Mouse (Mus musculus) heart, embryonic 13.5 days (tissue): Measurements from ENCODE around the gene Akp3. TPM values are rescaled to one million over a fixed set of nuclear protein-coding genes. Genes with fewer than 3 reads are reported as not detected.
A peak's percentile ranks its signal among the peaks of the same experiment; 100 is the strongest.

ENCODE experiments used
- ATAC-seq: fragments of 200-750 bp; cut with Nextera tagmentation; 2 replicates; pipeline ENCODE4 v1.8.0; 2017; ENCODE audit warnings: moderate TSS enrichment; ENCODE audit not compliant: insufficient number of reproducible peaks, low FRiP score, low TSS enrichment; ENCODE audit errors: extremely low read depth
- H3K27ac ChIP-seq: fragments of 300-500 bp; sonication (generic); replicated peaks from 2 replicates; pipeline ENCODE4 v1.5.1; 2015; ENCODE audit warnings: moderate library complexity, mild to moderate bottlenecking, inconsistent platforms
- H3K27me3 ChIP-seq: fragments of 300-500 bp; sonication (generic); replicated peaks from 2 replicates; pipeline ENCODE4 v1.6.1; 2015; ENCODE audit warnings: mild to moderate bottlenecking, inconsistent platforms
- H3K36me3 ChIP-seq: fragments of 300-500 bp; sonication (generic); 2 replicates; pipeline ENCODE4 v1.6.1; 2015; ENCODE audit warnings: mild to moderate bottlenecking, inconsistent platforms
- H3K4me1 ChIP-seq: fragments of 300-500 bp; sonication (generic); 2 replicates; pipeline ENCODE4 v1.6.1; 2015; ENCODE audit warnings: inconsistent platforms
- H3K4me2 ChIP-seq: fragments of 300-500 bp; sonication (generic); 2 replicates; pipeline ENCODE4 v1.6.1; 2015; ENCODE audit warnings: inconsistent platforms, mild to moderate bottlenecking, moderate library complexity
- H3K4me3 ChIP-seq: fragments of 300-500 bp; sonication (generic); 2 replicates; pipeline ENCODE4 v1.5.1; 2015; ENCODE audit warnings: moderate library complexity, mild to moderate bottlenecking, inconsistent platforms
- H3K9ac ChIP-seq: fragments of 300-500 bp; sonication (generic); 2 replicates; pipeline ENCODE4 v1.6.1; 2015; ENCODE audit warnings: inconsistent platforms, mild to moderate bottlenecking, moderate library complexity
- H3K9me3 ChIP-seq: fragments of 300-500 bp; sonication (generic); 2 replicates; pipeline ENCODE4 v1.6.1; 2016; ENCODE audit warnings: inconsistent platforms
- WGBS: fragments of 180-500 bp; shearing (Covaris S2); methylation state at CpG from one replicate; pipeline ENCODE4 v1.1.7; 2015; ENCODE audit warnings: mixed read lengths; 5-methylcytosine and 5-hydroxymethylcytosine counted together
- polyA plus RNA-seq: library from polyadenylated mRNA; unstranded; fragments of >200 nt; fragmentation: Nextera tagmentation; extraction: Ambion mirVana; gene quantifications from 2 replicates; pipeline ENCODE4 v1.2.1, GENCODE M21; 2015

Gene Akp3
- polyA plus RNA-seq, 1 experiment from 2014 or later = not detected

DNA sequence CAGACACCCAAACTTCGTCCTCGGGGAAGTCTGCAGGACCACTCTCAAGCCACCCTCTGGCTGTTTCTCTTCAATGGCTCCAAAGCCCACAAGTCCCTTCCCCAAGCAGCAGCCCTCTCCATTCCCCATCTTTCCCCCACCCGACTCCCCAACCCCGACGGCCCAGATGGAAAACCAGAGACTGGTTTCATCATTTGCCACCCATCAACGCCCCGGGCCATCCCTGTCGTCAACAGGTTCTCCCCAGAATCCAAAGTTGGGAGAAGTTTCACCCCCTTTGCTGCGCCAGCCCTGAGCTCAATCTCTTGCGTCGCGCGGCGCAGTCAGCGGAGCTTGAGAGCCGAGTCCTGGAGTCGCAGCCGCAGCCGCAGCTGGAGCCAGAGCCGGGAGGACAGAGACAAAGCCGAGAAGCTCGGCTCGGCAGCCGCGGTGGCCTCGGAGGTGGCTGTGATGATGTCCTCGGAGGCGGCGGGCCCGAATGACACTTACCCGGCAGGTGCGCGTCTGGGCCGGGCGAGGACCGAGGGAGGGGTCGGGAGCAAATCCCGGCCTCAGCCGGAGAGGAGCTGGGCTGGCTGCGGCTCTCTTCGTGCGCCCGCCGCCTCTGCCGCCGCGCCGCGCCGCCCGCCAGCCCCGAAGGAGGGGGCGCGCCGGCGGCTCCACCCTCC lies 30.9 kb downstream of the Akp3 start:
- H3K4me3 ChIP-seq = peak overlapping the region; percentile 51
- WGBS = under 1% methylated on average over 56 of the region's 56 CpGs
- peak overlapping the region; percentile 74 for H3K4me2 ChIP-seq
- peaks cover 25% of the 10 kb centered on the region for H3K4me1 ChIP-seq
- H3K9me3 ChIP-seq = no peaks in the 10 kb centered on the region
- no peaks in the 10 kb centered on the region for H3K36me3 ChIP-seq
- peaks cover 100% of the 10 kb centered on the region for H3K27me3 ChIP-seq
- 0 out of 2 replicates have a peak overlapping the region, but pooled peaks have one; percentile 28 for H3K9ac ChIP-seq
- no peak overlapping the region for H3K27ac ChIP-seq
- ATAC-seq = no peak

DNA sequence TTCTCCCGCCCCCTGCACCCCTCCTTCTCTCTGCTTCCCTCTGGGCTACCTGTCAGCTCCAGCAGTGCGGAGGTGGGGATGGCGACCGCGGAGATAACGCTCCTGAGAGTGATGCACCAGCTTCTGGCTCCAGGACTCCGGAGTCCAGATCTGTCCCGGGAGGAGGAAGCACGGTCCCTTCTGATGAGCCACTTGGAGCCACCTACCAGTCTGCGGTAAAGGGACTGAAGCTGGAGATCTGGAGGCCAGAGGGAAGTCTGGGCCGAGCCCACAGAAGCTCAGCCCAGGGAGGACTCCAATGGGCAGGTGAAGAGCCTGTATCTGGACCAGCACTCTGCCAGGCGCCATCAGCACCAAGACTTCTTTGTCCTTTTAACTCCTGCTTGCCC lies 31.4 kb downstream of the Akp3 start, which contains the start of gene Ecel1:
Gene Ecel1 (minus strand): TSS at position 323 of the 389 bp plus-strand sequence.
- H3K9ac ChIP-seq = 0 out of 2 replicates have a peak within 1 kb of the TSS, but pooled peaks have one; percentile 28
- ATAC-seq = no peak
- peaks cover 25% of the 10 kb centered on the region for H3K4me1 ChIP-seq

GRCm38 (mm10) chr1:87159396-87159795 lies 34.6 kb downstream of the Akp3 start:
- Histone ChIP-seq H3K4me2 (no peak overlapping the region), H3K27ac (no peak overlapping the region), H3K27me3 (peaks cover 100% of the 10 kb centered on the region), H3K9me3 (no peaks in the 10 kb centered on the region), H3K9ac (no peak overlapping the region), H3K36me3 (no peaks in the 10 kb centered on the region), H3K4me3 (no peak overlapping the region), H3K4me1 (peaks cover 17% of the 10 kb centered on the region)
- ATAC-seq = no peak
- 74% methylated on average over 3 of the region's 3 CpGs for WGBS

More for the DNA sequence above, 31.4 kb downstream of the Akp3 start, which contains the start of gene Ecel1:
- no peak within 1 kb of the TSS for H3K27ac ChIP-seq
- peak within 1 kb of the TSS; percentile 74 for H3K4me2 ChIP-seq
- peak within 1 kb of the TSS; percentile 51 for H3K4me3 ChIP-seq
- no peaks in the 10 kb centered on the region for H3K36me3 ChIP-seq
- WGBS = 2% methylated on average over 7 of the region's 12 CpGs
- no peaks in the 10 kb centered on the region for H3K9me3 ChIP-seq
- H3K27me3 ChIP-seq = peaks cover 100% of the 10 kb centered on the region

DNA sequence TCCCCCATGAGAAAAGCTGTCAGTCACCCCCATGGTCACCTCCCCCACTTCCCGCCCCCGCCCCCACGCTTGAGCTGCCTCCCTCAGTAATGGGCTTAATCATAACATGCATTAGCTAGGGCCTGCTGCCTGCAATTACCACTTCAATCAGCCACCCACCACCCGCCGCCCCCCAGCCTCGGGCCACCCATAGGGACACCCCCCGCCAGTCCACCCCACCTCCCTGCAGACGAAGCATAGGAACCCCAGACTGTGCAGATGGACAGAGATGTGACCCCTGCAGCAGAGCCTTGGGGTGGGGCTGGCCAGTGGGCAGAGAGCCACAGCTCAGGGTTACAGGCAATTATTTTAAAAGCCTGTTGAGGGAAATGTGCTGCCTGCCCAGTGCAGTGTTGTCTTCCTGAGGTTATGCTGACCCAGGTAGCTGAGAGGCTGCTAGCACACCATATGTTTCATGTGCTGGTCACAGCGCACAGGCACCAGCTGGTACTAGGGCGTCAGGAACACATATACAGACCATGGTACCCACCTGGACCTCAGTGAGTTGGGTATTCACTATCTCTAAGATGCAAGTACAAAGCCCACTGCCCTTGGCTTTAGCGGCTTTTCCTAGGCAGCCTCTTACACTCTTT lies 39.5 kb downstream of the Akp3 start:
- ATAC-seq = no peak
- peaks cover 100% of the 10 kb centered on the region for H3K27me3 ChIP-seq
- 23% methylated on average over 11 of the region's 11 CpGs for WGBS

GRCm38 (mm10) chr1:87164796-87165184 lies 40.0 kb downstream of the Akp3 start:
- ATAC-seq = no peak
- Histone ChIP-seq H3K36me3 (no peaks in the 10 kb centered on the region), H3K4me1 (no peaks in the 10 kb centered on the region), H3K9ac (no peak overlapping the region), H3K4me2 (no peak overlapping the region), H3K27ac (no peak overlapping the region), H3K9me3 (no peaks in the 10 kb centered on the region), H3K4me3 (no peak overlapping the region), H3K27me3 (peaks cover 100% of the 10 kb centered on the region)
- 41% methylated on average over 9 of the region's 9 CpGs for WGBS

More for the DNA sequence above, 39.5 kb downstream of the Akp3 start:
- no peak overlapping the region for H3K9ac ChIP-seq
- no peaks in the 10 kb centered on the region for H3K9me3 ChIP-seq
- H3K4me3 ChIP-seq = no peak overlapping the region
- H3K27ac ChIP-seq = no peak overlapping the region
- H3K4me2 ChIP-seq = no peak overlapping the region
- no peaks in the 10 kb centered on the region for H3K36me3 ChIP-seq
- no peaks in the 10 kb centered on the region for H3K4me1 ChIP-seq

DNA sequence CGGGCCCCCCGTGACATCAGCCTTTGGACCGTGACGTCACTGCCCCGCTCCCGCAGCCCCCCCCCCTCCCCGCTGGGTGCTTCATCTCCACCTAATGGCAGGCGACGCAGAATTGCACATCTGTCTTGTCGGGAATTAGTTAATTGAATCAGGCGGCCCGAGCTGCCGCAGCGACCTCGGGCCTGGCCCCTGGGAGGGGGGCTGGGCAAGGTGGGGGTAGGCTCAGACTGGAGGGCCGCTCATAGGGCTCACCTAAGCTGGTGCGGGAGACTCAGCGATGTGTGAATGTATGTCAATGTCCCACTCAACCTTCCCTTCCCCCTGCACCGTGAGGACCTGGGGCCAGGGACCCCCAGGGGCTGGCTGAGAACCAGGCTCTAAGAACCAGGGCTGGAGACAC lies 45.7 kb downstream of the Akp3 start:
- peaks cover 14% of the 10 kb centered on the region for H3K4me1 ChIP-seq
- WGBS = 11% methylated on average over 19 of the region's 19 CpGs
- H3K9ac ChIP-seq = 0 out of 2 replicates have a peak overlapping the region, but pooled peaks have one; percentile 47
- H3K9me3 ChIP-seq = no peaks in the 10 kb centered on the region
- peak overlapping the region; percentile 22 for H3K4me2 ChIP-seq
- no peak overlapping the region for H3K4me3 ChIP-seq
- H3K27me3 ChIP-seq = peaks cover 93% of the 10 kb centered on the region
- H3K36me3 ChIP-seq = no peaks in the 10 kb centered on the region
- no peak overlapping the region for H3K27ac ChIP-seq
- ATAC-seq = no peak

GRCm38 (mm10) chr1:87171312-87171711 lies 46.5 kb downstream of the Akp3 start:
- Histone ChIP-seq H3K4me2 (no peak overlapping the region), H3K4me1 (peaks cover 20% of the 10 kb centered on the region), H3K4me3 (no peak overlapping the region), H3K27me3 (peaks cover 85% of the 10 kb centered on the region), H3K27ac (no peak overlapping the region), H3K9ac (no peak overlapping the region), H3K9me3 (no peaks in the 10 kb centered on the region), H3K36me3 (no peaks in the 10 kb centered on the region)
- 66% methylated on average over 1 of the region's 1 CpGs for WGBS
- ATAC-seq = no peak

DNA sequence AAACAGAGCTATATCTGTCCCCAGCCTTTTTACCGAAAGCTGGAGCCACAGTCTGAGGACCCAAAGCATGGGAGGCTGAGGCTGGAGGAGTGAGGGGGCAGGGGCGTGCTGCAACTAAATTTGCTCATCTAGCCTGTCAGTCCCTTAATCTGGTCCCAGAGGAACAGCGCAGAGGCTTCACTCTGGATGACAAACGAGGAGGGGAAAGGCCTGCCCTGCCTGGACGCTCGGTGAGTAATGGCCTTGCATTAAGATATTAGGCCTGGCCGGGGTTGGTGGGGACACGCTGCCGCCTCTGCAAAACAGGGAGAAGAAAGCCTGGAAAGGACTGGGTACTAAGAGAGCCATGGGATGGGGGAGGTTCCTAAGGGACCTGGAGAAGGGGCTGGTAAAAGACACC lies 47.5 kb downstream of the Akp3 start:
- Histone ChIP-seq H3K9ac (no peak overlapping the region), H3K27ac (no peak overlapping the region), H3K27me3 (peaks cover 85% of the 10 kb centered on the region), H3K4me2 (no peak overlapping the region), H3K36me3 (no peaks in the 10 kb centered on the region), H3K4me1 (peaks cover 20% of the 10 kb centered on the region), H3K9me3 (no peaks in the 10 kb centered on the region), H3K4me3 (no peak overlapping the region)
- ATAC-seq = no peak
- WGBS = 41% methylated on average over 9 of the region's 9 CpGs

- H3K36me3 ChIP-seq = no peaks in the 10 kb centered on the region
- peak overlapping the region; percentile 50 for H3K4me2 ChIP-seq
- H3K9me3 ChIP-seq = no peaks in the 10 kb centered on the region
- 0 out of 2 replicates have a peak overlapping the region, but pooled peaks have one; percentile 20 for H3K4me3 ChIP-seq
- peaks cover 20% of the 10 kb centered on the region for H3K4me1 ChIP-seq
- peak overlapping the region; percentile 63; the same call in 1 of the 2 replicates for H3K9ac ChIP-seq
- H3K27me3 ChIP-seq = peaks cover 73% of the 10 kb centered on the region
- 24% methylated on average over 28 of the region's 28 CpGs for WGBS
- no peak for ATAC-seq
- no peak overlapping the region for H3K27ac ChIP-seq
Observed at GRCm38 (mm10) chr1:87174006-87174955, 49.5 kb downstream of the Akp3 start.

DNA sequence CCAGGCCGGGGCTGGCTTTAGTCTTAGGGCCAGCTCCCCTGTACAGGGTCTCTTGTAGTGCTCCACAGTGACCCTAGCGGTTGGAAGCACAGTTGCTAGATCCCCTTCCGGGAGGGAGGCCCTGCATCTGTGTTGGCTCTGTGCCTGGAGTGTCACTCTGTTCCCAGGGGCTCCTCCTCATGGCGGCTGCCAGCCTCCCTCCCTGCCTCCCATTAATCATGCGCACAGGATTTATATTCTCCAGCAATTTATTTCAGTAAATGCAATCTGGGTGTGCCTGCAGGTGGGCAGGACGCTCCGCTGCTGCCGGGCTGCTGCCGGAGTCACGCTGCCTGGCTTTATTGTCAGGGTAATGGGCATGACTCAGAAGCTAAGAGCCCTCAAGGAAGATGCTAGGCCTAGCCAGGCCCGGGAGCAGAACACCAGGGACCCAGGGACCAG lies 51.1 kb downstream of the Akp3 start:
- Histone ChIP-seq H3K4me2 (no peak overlapping the region; the same call in 1 of the 2 replicates), H3K4me1 (peaks cover 12% of the 10 kb centered on the region), H3K27me3 (peaks cover 67% of the 10 kb centered on the region), H3K36me3 (no peaks in the 10 kb centered on the region), H3K4me3 (no peak overlapping the region), H3K9ac (no peak overlapping the region), H3K27ac (no peak overlapping the region), H3K9me3 (no peaks in the 10 kb centered on the region)
- WGBS = 22% methylated on average over 11 of the region's 11 CpGs
- no peak; the same call in 1 of the 2 replicates for ATAC-seq
